Mouse (Mus musculus): ENCODE measurements around the gene Nrp2. TPM values are rescaled to one million over a fixed set of nuclear protein-coding genes. Genes with fewer than 3 reads are reported as not detected.
A peak's percentile ranks its signal among the peaks of the same experiment; 100 is the strongest.

The Nrp2 gene
- polyA plus RNA-seq, 1 experiment, result 32.2 TPM

GRCm38 (mm10) chr1:62707101-62707912, 4.2 kb downstream of the Nrp2 start:
- H3K4me3 ChIP-seq (ENCODE audit: low read depth, low read length), result peak overlapping the region; percentile 62
- TF ChIP-seq CTCF (IDR thresholded peaks at IDR 0.05; ENCODE audit: low read depth, low read length) (peak; percentile 19), POLR2A (IDR thresholded peaks at IDR 0.05; ENCODE audit: insufficient read depth, low read length) (no peak), EP300 (IDR thresholded peaks at IDR 0.05; ENCODE audit: insufficient read depth, low read depth, low read length) (no peak)
- peak overlapping the region; percentile 67 for H3K9ac ChIP-seq (ENCODE audit: low read depth, poor library complexity, severe bottlenecking)
- H3K9me3 ChIP-seq (replicated peaks; ENCODE audit: control insufficient read depth, insufficient read depth, low read length, poor library complexity, severe bottlenecking), result no peaks in the 10 kb centered on the region
- no peak overlapping the region for H3K27ac ChIP-seq (ENCODE audit: insufficient read depth, low read length)
- H3K4me1 ChIP-seq (ENCODE audit: control insufficient read depth, insufficient read depth, low read length), result no peaks in the 10 kb centered on the region
- H3K27me3 ChIP-seq (ENCODE audit: control insufficient read depth, insufficient read depth, low read length, poor library complexity, severe bottlenecking), result peaks cover 13% of the 10 kb centered on the region
- H3K36me3 ChIP-seq (ENCODE audit: control insufficient read depth, insufficient read depth, low read length, poor library complexity, severe bottlenecking), result no peaks in the 10 kb centered on the region

GRCm38 (mm10) chr1:62707913-62708860, 5.1 kb downstream of the Nrp2 start:
- H3K36me3 ChIP-seq (ENCODE audit: control insufficient read depth, insufficient read depth, low read length, poor library complexity, severe bottlenecking), result no peaks in the 10 kb centered on the region
- TF ChIP-seq CTCF (IDR thresholded peaks at IDR 0.05; ENCODE audit: low read depth, low read length) (no peak), EP300 (IDR thresholded peaks at IDR 0.05; ENCODE audit: insufficient read depth, low read depth, low read length) (no peak), POLR2A (IDR thresholded peaks at IDR 0.05; ENCODE audit: insufficient read depth, low read length) (no peak)
- peaks cover 13% of the 10 kb centered on the region for H3K27me3 ChIP-seq (ENCODE audit: control insufficient read depth, insufficient read depth, low read length, poor library complexity, severe bottlenecking)
- H3K27ac ChIP-seq (ENCODE audit: insufficient read depth, low read length), result no peak overlapping the region
- no peaks in the 10 kb centered on the region for H3K4me1 ChIP-seq (ENCODE audit: control insufficient read depth, insufficient read depth, low read length)
- H3K9me3 ChIP-seq (replicated peaks; ENCODE audit: control insufficient read depth, insufficient read depth, low read length, poor library complexity, severe bottlenecking), result no peaks in the 10 kb centered on the region
- H3K9ac ChIP-seq (ENCODE audit: low read depth, poor library complexity, severe bottlenecking), result no peak overlapping the region; the same call in 1 of the 2 replicates
- H3K4me3 ChIP-seq (ENCODE audit: low read depth, low read length), result 0 out of 2 replicates have a peak overlapping the region, but pooled peaks have one; percentile 8

GRCm38 (mm10) chr1:62709770-62710335, 6.8 kb downstream of the Nrp2 start:
- H3K4me1 ChIP-seq (ENCODE audit: control insufficient read depth, insufficient read depth, low read length), result no peaks in the 10 kb centered on the region

GRCm38 (mm10) chr1:62713021-62713676, 10.1 kb downstream of the Nrp2 start:
- no peak overlapping the region for H3K27ac ChIP-seq (ENCODE audit: insufficient read depth, low read length)
- no peaks in the 10 kb centered on the region for H3K36me3 ChIP-seq (ENCODE audit: control insufficient read depth, insufficient read depth, low read length, poor library complexity, severe bottlenecking)
- no peak overlapping the region for H3K4me3 ChIP-seq (ENCODE audit: low read depth, low read length)
- H3K4me1 ChIP-seq (ENCODE audit: control insufficient read depth, insufficient read depth, low read length), result peaks cover 4% of the 10 kb centered on the region
- no peaks in the 10 kb centered on the region for H3K27me3 ChIP-seq (ENCODE audit: control insufficient read depth, insufficient read depth, low read length, poor library complexity, severe bottlenecking)
- no peak overlapping the region for H3K9ac ChIP-seq (ENCODE audit: low read depth, poor library complexity, severe bottlenecking)
- H3K9me3 ChIP-seq (replicated peaks; ENCODE audit: control insufficient read depth, insufficient read depth, low read length, poor library complexity, severe bottlenecking), result no peaks in the 10 kb centered on the region
- no peak for TF ChIP-seq POLR2A (IDR thresholded peaks at IDR 0.05; ENCODE audit: insufficient read depth, low read length)
- no peak for TF ChIP-seq CTCF (IDR thresholded peaks at IDR 0.05; ENCODE audit: low read depth, low read length)
- TF ChIP-seq EP300 (IDR thresholded peaks at IDR 0.05; ENCODE audit: insufficient read depth, low read depth, low read length), result no peak

More at GRCm38 (mm10) chr1:62709770-62710335, 6.8 kb downstream of the Nrp2 start:
- TF ChIP-seq CTCF (IDR thresholded peaks at IDR 0.05; ENCODE audit: low read depth, low read length) (no peak), POLR2A (IDR thresholded peaks at IDR 0.05; ENCODE audit: insufficient read depth, low read length) (no peak), EP300 (IDR thresholded peaks at IDR 0.05; ENCODE audit: insufficient read depth, low read depth, low read length) (no peak)
- Histone ChIP-seq H3K9ac (ENCODE audit: low read depth, poor library complexity, severe bottlenecking) (no peak overlapping the region), H3K27me3 (ENCODE audit: control insufficient read depth, insufficient read depth, low read length, poor library complexity, severe bottlenecking) (peaks cover 7% of the 10 kb centered on the region), H3K27ac (ENCODE audit: insufficient read depth, low read length) (no peak overlapping the region), H3K4me3 (ENCODE audit: low read depth, low read length) (no peak overlapping the region), H3K9me3 (replicated peaks; ENCODE audit: control insufficient read depth, insufficient read depth, low read length, poor library complexity, severe bottlenecking) (no peaks in the 10 kb centered on the region), H3K36me3 (ENCODE audit: control insufficient read depth, insufficient read depth, low read length, poor library complexity, severe bottlenecking) (no peaks in the 10 kb centered on the region)

GRCm38 (mm10) chr1:62715004-62715403, 11.9 kb downstream of the Nrp2 start:
- TF ChIP-seq EP300 (IDR thresholded peaks at IDR 0.05; ENCODE audit: insufficient read depth, low read depth, low read length) (no peak), CTCF (IDR thresholded peaks at IDR 0.05; ENCODE audit: low read depth, low read length) (no peak), POLR2A (IDR thresholded peaks at IDR 0.05; ENCODE audit: insufficient read depth, low read length) (no peak)
- no peaks in the 10 kb centered on the region for H3K36me3 ChIP-seq (ENCODE audit: control insufficient read depth, insufficient read depth, low read length, poor library complexity, severe bottlenecking)
- H3K4me1 ChIP-seq (ENCODE audit: control insufficient read depth, insufficient read depth, low read length), result peaks cover 4% of the 10 kb centered on the region
- H3K9ac ChIP-seq (ENCODE audit: low read depth, poor library complexity, severe bottlenecking), result no peak overlapping the region
- H3K27me3 ChIP-seq (ENCODE audit: control insufficient read depth, insufficient read depth, low read length, poor library complexity, severe bottlenecking), result no peaks in the 10 kb centered on the region
- no peaks in the 10 kb centered on the region for H3K9me3 ChIP-seq (replicated peaks; ENCODE audit: control insufficient read depth, insufficient read depth, low read length, poor library complexity, severe bottlenecking)
- H3K27ac ChIP-seq (ENCODE audit: insufficient read depth, low read length), result no peak overlapping the region
- H3K4me3 ChIP-seq (ENCODE audit: low read depth, low read length), result no peak overlapping the region
